Mouse (Mus musculus) forebrain, embryonic 14.5 days (tissue): ENCODE measurements around the gene Sgk2. TPM values are rescaled to one million over a fixed set of nuclear protein-coding genes. Genes with fewer than 3 reads are reported as not detected.
A peak's percentile ranks its signal among the peaks of the same experiment; 100 is the strongest.

Experiments
- ATAC-seq: fragments of 200-750 bp; cut with Nextera tagmentation; 2 replicates; pipeline ENCODE4 v1.8.0; 2017; ENCODE audit warnings: mild to moderate bottlenecking, moderate library complexity
- DNase-seq: peaks from one replicate; pipeline ENCODE4 v3.0.0-alpha.2; 2015; ENCODE audit warnings: low spot score
- H3K27ac ChIP-seq: fragments of 300-500 bp; sonication (generic); 2 replicates; pipeline ENCODE4 v1.5.1; 2014; ENCODE audit warnings: low read depth, mild to moderate bottlenecking, control low read depth, low read length, moderate library complexity
- H3K27me3 ChIP-seq: fragments of 300-500 bp; sonication (generic); replicated peaks from 2 replicates; pipeline ENCODE4 v1.6.1; 2014; ENCODE audit warnings: low read length, control low read depth, mixed read lengths; ENCODE audit not compliant: control insufficient read depth, insufficient read depth
- H3K36me3 ChIP-seq: fragments of 300-500 bp; sonication (generic); 2 replicates; pipeline ENCODE4 v1.6.1; 2014; ENCODE audit warnings: low read length, control low read depth; ENCODE audit not compliant: control insufficient read depth, insufficient read depth
- H3K4me1 ChIP-seq: fragments of 300-500 bp; sonication (generic); 2 replicates; pipeline ENCODE4 v1.6.1; 2014; ENCODE audit warnings: antibody characterized with exemption, low read length, control low read depth; ENCODE audit not compliant: control insufficient read depth, insufficient read depth
- H3K4me2 ChIP-seq: fragments of 300-500 bp; sonication (generic); 2 replicates; pipeline ENCODE4 v1.6.1; 2014; ENCODE audit warnings: mild to moderate bottlenecking, control low read depth, low read length
- H3K4me3 ChIP-seq: fragments of 300-500 bp; sonication (generic); 2 replicates; pipeline ENCODE4 v1.5.1; 2014; ENCODE audit warnings: low read depth, low read length, control low read depth
- H3K9ac ChIP-seq: fragments of 300-500 bp; sonication (generic); 2 replicates; pipeline ENCODE4 v1.6.1; 2014; ENCODE audit warnings: mild to moderate bottlenecking, low read length, control low read depth, moderate library complexity
- H3K9me3 ChIP-seq: fragments of 300-500 bp; sonication (generic); replicated peaks from 2 replicates; pipeline ENCODE4 v1.6.1; 2016; ENCODE audit warnings: low read length, control low read depth, mixed read lengths; ENCODE audit not compliant: control insufficient read depth
- WGBS: fragments of 180-500 bp; shearing (Covaris S2); extraction: QIAGEN DNeasy Blood & Tissue Kit; methylation state at CpG from one replicate; pipeline ENCODE4 v1.1.7; 2014; 5-methylcytosine and 5-hydroxymethylcytosine counted together
- polyA plus RNA-seq: library from polyadenylated mRNA; unstranded; fragments of >200 nt; fragmentation: Nextera tagmentation; extraction: Ambion mirVana; gene quantifications from 2 replicates; pipeline ENCODE4 v1.2.1, GENCODE M21; 2014

Gene Sgk2
- polyA plus RNA-seq, 1 experiment from 2014 or later = not detected

DNA sequence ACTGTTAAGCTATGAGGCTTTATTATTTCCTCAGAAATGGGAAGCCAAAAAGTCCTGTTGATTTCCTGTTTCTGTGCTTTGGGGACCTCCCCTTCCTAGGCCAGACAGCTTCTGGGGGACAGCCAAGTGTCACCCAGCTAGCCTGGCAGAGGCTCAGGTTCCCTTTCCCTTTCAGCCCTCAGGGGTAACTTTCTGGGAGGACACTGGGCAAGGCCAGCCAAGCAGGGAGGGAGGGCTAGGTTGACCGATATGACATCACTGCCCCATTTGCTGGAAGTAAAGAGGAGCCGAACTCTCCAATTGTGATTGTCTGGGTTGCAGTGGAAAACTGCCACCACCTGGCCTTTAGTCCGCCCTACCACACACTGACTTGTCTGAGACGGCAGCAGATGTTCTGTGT lies 11.1 kb upstream of the Sgk2 start:
- WGBS = 70% methylated on average over 4 of the region's 4 CpGs
- Histone ChIP-seq H3K4me3 (no peak overlapping the region), H3K36me3 (no peaks in the 10 kb centered on the region), H3K4me1 (peaks cover 12% of the 10 kb centered on the region), H3K9me3 (no peaks in the 10 kb centered on the region), H3K27me3 (no peaks in the 10 kb centered on the region), H3K27ac (no peak overlapping the region), H3K9ac (no peak overlapping the region), H3K4me2 (no peak overlapping the region)
- peak; percentile 33 for DNase-seq
- no peak for ATAC-seq

DNA sequence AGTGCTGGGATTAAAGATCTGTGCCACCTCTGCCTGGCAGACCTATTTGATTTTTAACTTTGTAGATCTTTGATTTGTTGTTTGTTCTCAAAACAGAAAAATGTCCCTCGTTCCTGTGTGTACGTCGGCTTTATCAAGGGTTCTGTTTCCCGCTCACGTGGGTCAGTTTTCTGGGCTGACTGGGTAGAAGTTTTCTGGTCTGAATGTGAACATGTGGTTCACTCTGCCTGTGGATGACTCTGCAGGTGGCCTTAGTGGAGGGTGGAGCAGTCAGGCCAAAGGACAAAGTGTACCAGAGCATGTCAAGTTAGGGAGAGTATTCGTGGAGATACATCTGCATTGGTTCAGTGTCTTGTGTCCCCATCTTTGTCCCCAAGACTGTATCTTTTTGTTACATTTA lies 2.7 kb upstream of the Sgk2 start:
- Histone ChIP-seq H3K36me3 (no peaks in the 10 kb centered on the region), H3K9me3 (no peaks in the 10 kb centered on the region), H3K4me1 (no peaks in the 10 kb centered on the region), H3K9ac (no peak overlapping the region), H3K4me2 (no peak overlapping the region), H3K4me3 (no peak overlapping the region), H3K27ac (no peak overlapping the region), H3K27me3 (no peaks in the 10 kb centered on the region)
- no peak for DNase-seq
- WGBS = 91% methylated on average over 6 of the region's 6 CpGs
- no peak for ATAC-seq

DNA sequence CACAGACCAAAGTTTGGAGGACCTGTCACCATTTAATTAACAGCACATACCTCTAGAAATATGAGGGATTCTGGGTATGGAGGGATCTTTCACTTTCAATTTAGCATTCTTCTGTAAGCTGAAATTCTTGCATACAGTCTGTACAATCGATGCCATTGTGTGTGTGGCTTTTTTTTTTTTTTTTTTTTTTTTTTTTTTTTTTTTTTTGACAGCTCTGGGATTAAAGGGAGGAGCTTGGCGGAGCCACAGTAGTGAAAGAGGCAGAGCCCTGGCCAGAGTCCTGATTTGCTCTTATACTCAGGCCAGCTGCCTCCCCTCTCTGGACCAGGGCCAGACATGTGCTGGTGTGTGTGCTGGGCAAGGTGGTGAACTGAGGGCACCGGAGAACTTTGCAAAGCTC lies 1.2 kb upstream of the Sgk2 start:
- ATAC-seq = no peak

DNA sequence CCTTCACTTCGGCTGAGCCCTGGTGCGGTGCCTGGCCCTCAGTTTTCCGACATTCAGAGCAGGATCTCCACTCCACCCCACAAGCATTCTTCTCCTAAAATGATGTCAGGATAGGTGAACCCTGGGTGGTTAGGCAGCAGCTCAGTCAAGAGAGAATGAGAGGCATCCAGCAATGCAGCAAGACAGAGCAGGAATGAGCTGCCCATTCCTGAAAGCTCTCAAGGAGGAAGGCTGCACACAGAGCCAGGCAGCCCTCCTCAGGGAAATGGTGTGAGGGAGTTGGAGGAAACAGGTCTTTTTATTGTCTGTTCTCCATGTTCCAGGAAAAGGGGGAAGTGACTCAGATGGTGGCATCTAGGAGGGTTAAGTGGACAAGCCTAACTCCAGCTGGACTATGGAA lies 366 bp upstream of the Sgk2 start:
- Histone ChIP-seq H3K4me2 (no peak overlapping the region), H3K27me3 (no peaks in the 10 kb centered on the region), H3K9ac (no peak overlapping the region), H3K9me3 (no peaks in the 10 kb centered on the region), H3K27ac (no peak overlapping the region), H3K4me3 (no peak overlapping the region), H3K36me3 (no peaks in the 10 kb centered on the region), H3K4me1 (no peaks in the 10 kb centered on the region)
- ATAC-seq = no peak
- no peak for DNase-seq
- WGBS = 88% methylated on average over 3 of the region's 3 CpGs

More for the DNA sequence above, 1.2 kb upstream of the Sgk2 start:
- no peaks in the 10 kb centered on the region for H3K27me3 ChIP-seq
- H3K9me3 ChIP-seq = no peaks in the 10 kb centered on the region
- WGBS = 31% methylated on average over 3 of the region's 3 CpGs
- H3K9ac ChIP-seq = no peak overlapping the region
- peak; percentile 69 for DNase-seq
- no peaks in the 10 kb centered on the region for H3K4me1 ChIP-seq
- H3K4me2 ChIP-seq = no peak overlapping the region
- no peak overlapping the region for H3K4me3 ChIP-seq
- no peak overlapping the region for H3K27ac ChIP-seq
- no peaks in the 10 kb centered on the region for H3K36me3 ChIP-seq

DNA sequence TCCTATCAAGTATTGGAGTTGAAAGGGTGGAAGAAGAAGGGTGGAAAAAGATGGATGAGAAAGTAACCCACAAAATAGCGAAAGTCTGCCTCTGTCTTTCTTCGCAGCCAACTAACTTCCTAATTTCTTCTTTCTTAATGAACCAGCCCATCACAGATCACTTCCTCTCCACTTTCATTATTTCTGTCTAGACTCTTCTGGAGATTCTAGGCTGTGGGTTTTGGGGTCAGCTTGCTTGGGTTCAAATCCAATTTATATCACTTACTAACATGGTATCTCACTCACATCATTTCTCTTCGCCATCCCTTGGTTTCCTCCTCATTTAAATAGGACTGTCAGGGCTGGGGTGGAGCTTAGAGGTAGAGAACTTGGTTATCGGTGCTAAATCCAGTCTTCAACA lies 1.1 kb downstream of the Sgk2 start:
- ATAC-seq = no peak
- no peaks in the 10 kb centered on the region for H3K36me3 ChIP-seq
- no peak overlapping the region for H3K4me3 ChIP-seq
- WGBS = 91% methylated on average over 4 of the region's 4 CpGs
- no peaks in the 10 kb centered on the region for H3K4me1 ChIP-seq
- no peak for DNase-seq
- H3K9me3 ChIP-seq = no peaks in the 10 kb centered on the region
- H3K27me3 ChIP-seq = no peaks in the 10 kb centered on the region
- no peak overlapping the region for H3K4me2 ChIP-seq
- H3K27ac ChIP-seq = no peak overlapping the region
- no peak overlapping the region for H3K9ac ChIP-seq

DNA sequence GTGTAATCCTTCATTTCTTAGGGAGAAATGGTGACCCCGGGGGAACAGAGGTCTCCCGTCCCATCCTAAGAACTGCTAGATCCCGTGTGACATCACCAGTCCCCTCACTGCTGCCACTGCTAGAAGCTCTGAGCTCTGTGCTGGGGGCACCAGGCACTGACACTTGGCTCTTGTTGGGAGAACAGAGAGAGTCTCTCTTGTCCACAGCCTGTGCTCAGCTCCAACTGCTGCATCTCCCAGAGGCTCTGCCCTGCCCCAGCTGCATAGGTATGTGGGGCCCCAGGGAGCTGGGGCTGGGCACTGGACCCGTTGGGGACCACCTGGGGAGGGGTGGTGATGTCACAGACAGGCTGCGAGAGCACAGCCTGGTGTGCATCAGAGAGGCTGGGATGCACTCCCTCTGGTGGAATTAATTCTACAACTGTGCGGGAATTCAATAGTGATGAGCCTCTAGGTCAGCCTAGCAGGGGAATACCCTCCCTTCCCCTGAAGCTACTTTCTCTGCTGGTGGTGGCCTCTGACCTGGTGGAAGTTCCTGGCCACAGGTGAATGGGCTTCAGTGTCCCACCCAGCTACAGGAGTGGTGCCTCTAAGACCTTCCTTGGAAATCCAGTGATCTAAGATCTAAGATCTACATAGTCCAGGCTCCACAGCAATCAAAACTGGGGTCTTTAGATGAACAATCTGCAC lies 4.4 kb downstream of the Sgk2 start:
- 30% methylated on average over 6 of the region's 6 CpGs for WGBS
- ATAC-seq (no peak), DNase-seq (no peak)
- no peak overlapping the region for H3K27ac ChIP-seq
- no peaks in the 10 kb centered on the region for H3K27me3 ChIP-seq
- H3K9ac ChIP-seq = no peak overlapping the region
- H3K4me2 ChIP-seq = no peak overlapping the region
- no peak overlapping the region for H3K4me3 ChIP-seq
- no peaks in the 10 kb centered on the region for H3K9me3 ChIP-seq
- no peaks in the 10 kb centered on the region for H3K36me3 ChIP-seq
- no peaks in the 10 kb centered on the region for H3K4me1 ChIP-seq

DNA sequence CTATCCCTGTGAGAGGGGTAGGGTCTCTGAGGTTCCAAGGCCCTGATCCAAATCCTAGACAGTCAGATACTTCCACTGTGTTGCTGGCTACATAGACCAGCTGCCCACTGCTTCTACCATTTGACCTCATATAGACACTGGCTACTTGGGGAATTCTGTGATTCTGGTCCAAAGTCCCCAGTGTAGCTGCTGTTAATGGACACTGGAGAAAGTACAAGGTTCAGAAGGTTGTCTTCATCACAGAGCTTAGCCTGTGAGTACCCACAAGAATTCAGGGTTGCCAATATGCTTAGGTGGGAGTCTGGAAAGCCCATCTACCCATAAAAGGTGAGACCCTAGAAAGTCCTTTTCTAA lies 4.9 kb downstream of the Sgk2 start:
- Histone ChIP-seq H3K4me3 (no peak overlapping the region), H3K9ac (no peak overlapping the region), H3K27me3 (no peaks in the 10 kb centered on the region), H3K36me3 (no peaks in the 10 kb centered on the region), H3K27ac (no peak overlapping the region), H3K4me1 (no peaks in the 10 kb centered on the region), H3K9me3 (no peaks in the 10 kb centered on the region), H3K4me2 (no peak overlapping the region)
- no peak for ATAC-seq
- no peak for DNase-seq

DNA sequence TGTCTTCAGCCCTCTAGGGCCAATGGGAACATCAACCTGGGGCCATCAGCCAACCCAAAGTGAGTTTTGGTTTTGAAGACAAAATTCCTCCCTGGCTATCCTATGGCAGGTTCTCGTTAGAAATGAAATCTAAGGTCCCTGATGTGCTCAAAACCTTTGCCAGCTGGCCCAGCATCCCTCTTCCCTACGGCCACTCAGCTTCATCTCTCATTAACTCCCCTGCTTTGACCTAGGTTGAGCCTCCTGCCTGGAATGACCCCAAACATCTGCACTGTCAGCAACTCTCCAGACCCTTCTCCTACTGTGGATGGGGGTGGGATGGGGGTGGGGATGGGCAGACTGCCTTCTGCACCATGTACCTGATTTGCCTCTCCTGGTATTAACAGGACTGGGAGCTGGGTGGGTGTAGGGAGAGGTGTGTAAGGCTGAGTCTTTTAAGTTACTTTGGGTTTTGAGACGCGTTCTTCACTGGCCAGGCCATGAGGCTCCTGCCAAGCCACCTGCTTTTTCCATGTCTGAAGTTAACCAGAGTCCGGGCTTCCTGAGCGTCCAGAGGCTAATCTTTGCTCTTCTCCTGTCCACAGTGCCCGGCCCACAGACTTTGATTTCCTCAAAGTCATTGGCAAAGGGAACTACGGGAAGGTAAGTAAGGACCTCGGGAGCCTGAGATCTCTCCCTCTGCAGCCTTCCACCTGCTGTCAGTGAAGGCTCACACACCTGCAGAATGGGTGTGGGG lies 6.9 kb downstream of the Sgk2 start:
- Histone ChIP-seq H3K4me2 (no peak overlapping the region), H3K4me3 (no peak overlapping the region), H3K36me3 (no peaks in the 10 kb centered on the region), H3K4me1 (no peaks in the 10 kb centered on the region), H3K9ac (no peak overlapping the region), H3K27me3 (no peaks in the 10 kb centered on the region), H3K9me3 (no peaks in the 10 kb centered on the region), H3K27ac (no peak overlapping the region)
- 86% methylated on average over 9 of the region's 9 CpGs for WGBS
- DNase-seq (no peak), ATAC-seq (no peak)

DNA sequence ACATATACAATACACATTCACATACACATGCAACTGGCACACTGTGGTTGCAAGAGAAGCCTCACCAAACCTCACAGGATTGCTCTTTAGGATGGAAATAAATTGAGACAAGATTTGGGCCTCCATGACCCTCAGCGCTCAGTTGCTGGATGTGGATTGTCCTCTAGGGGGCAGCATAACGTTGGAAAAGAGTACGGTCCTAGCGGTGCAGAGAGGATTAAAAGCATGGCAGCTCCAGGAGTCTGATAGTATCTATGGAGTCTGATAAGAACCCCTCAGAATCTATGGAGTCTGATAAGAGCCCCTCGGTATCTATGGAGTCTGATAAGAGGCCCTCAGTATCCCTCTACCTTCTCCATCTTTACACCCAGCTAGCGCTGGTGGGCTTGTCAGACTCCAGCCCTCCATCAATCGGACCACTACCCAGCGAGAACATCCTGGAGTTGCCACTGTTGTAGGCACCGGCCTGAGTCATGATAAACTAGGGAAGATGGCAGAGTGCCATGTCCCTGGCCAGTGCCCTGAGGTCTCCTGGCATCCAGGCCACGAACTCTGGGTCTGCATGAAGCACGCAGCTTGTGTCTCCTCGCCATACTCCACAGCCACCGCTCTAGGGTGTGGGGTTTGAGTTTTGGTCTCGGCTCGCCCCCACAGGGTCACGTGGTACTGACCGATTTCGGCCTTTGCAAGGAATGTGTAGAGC lies 11.5 kb downstream of the Sgk2 start:
- WGBS = 37% methylated on average over 18 of the region's 18 CpGs
- ATAC-seq = peak; percentile 71
- no peak overlapping the region for H3K27ac ChIP-seq

More for the DNA sequence above, 11.5 kb downstream of the Sgk2 start:
- no peaks in the 10 kb centered on the region for H3K27me3 ChIP-seq
- H3K9ac ChIP-seq = no peak overlapping the region
- peak; percentile 85 for DNase-seq
- H3K9me3 ChIP-seq = no peaks in the 10 kb centered on the region
- no peaks in the 10 kb centered on the region for H3K4me1 ChIP-seq
- H3K36me3 ChIP-seq = no peaks in the 10 kb centered on the region
- peak overlapping the region; percentile 32 for H3K4me2 ChIP-seq
- H3K4me3 ChIP-seq = no peak overlapping the region
